Mouse (Mus musculus) bone marrow, adult 2 months (tissue): ENCODE measurements around the gene 9130409I23Rik. TPM values are rescaled to one million over a fixed set of nuclear protein-coding genes. Genes with fewer than 3 reads are reported as not detected.
A peak's percentile ranks its signal among the peaks of the same experiment; 100 is the strongest.
"Not testable (repeated sequence)": the region's sequence is repeated elsewhere in the genome, so short reads cannot be mapped to it uniquely, and the experiment has no call there.

Experiments
- H3K27ac ChIP-seq: fragments of 200-500 bp; 2 replicates; pipeline ENCODE4 v1.5.1; 2012; ENCODE audit warnings: low read depth, mild to moderate bottlenecking, control low read depth, inconsistent platforms, low read length; ENCODE audit not compliant: control insufficient read depth, poor library complexity, insufficient read depth
- H3K4me1 ChIP-seq: fragments of 200-500 bp; 2 replicates; pipeline ENCODE4 v1.6.1; 2011; ENCODE audit warnings: low read length; ENCODE audit not compliant: control insufficient read depth, insufficient read depth
- H3K4me3 ChIP-seq: fragments of 200-500 bp; replicated peaks from 2 replicates; pipeline ENCODE3; 2011; ENCODE audit warnings: mild to moderate bottlenecking, low read depth, low read length, control low read depth; ENCODE audit not compliant: control insufficient read depth
- CTCF ChIP-seq: fragments of 200-500 bp; IDR thresholded peaks from 2 replicates; pipeline ENCODE4 v1.5.1; 2011; ENCODE audit warnings: low read length, control low read depth; ENCODE audit not compliant: control insufficient read depth, insufficient read depth
- POLR2A ChIP-seq: fragments of 200-500 bp; IDR thresholded peaks from 2 replicates; pipeline ENCODE4 v1.6.1; 2011; ENCODE audit warnings: low read depth, mild to moderate bottlenecking, control low read depth, low read length, borderline replicate concordance; ENCODE audit not compliant: control insufficient read depth
- WGBS: fragments of 180-500 bp; shearing (Covaris S2); methylation state at CpG from one replicate; pipeline ENCODE4 v1.1.7; 2018; 5-methylcytosine and 5-hydroxymethylcytosine counted together
- polyA plus RNA-seq: library from polyadenylated mRNA; stranded (reverse); fragments of >200 nt; gene quantifications from 2 replicates; pipeline ENCODE4 v1.2.4, GENCODE M21; 2011; ENCODE audit warnings: low replicate concordance; ENCODE audit not compliant: missing spikeins, insufficient read depth, insufficient read length

9130409I23Rik gene
- polyA plus RNA-seq, 1 experiment = not detected

- TF ChIP-seq CTCF = no peak
- TF ChIP-seq POLR2A = peak; percentile 76
- 1% methylated on average over 22 of the region's 22 CpGs for WGBS
- no peaks in the 10 kb centered on the region for H3K4me1 ChIP-seq
- H3K27ac ChIP-seq = peak overlapping the region; percentile 55
- H3K4me3 ChIP-seq = peak overlapping the region; percentile 72
These were observed 33.8 kb upstream of the 9130409I23Rik start for GRCm38 (mm10) chr1:181017212-181017711.

- Histone ChIP-seq H3K4me3 (no peak overlapping the region), H3K27ac (no peak overlapping the region), H3K4me1 (no peaks in the 10 kb centered on the region)
- TF ChIP-seq CTCF (no peak), POLR2A (no peak)
- WGBS = 82% methylated on average over 13 of the region's 13 CpGs
These were observed 33.1 kb upstream of the 9130409I23Rik start for GRCm38 (mm10) chr1:181017890-181018420.

- 68% methylated on average over 5 of the region's 5 CpGs for WGBS
- Histone ChIP-seq H3K4me1 (no peaks in the 10 kb centered on the region), H3K27ac (no peak within 1 kb of the TSS), H3K4me3 (no peak within 1 kb of the TSS)
- TF ChIP-seq CTCF = no peak
- TF ChIP-seq POLR2A = no peak
These were observed 30.1 kb upstream of the 9130409I23Rik start, which contains the start of gene Ephx1 for GRCm38 (mm10) chr1:181020756-181021487. Ephx1 (minus strand) TSS chr1:181020904.

- TF ChIP-seq CTCF = no peak
- no peak for TF ChIP-seq POLR2A
- WGBS = 68% methylated on average over 7 of the region's 7 CpGs
- Histone ChIP-seq H3K4me1 (no peaks in the 10 kb centered on the region), H3K4me3 (no peak overlapping the region), H3K27ac (no peak overlapping the region)
These were observed 29.6 kb upstream of the 9130409I23Rik start for GRCm38 (mm10) chr1:181021488-181021865.

GRCm38 (mm10) chr1:181022265-181022664 lies 28.8 kb upstream of the 9130409I23Rik start:
- TF ChIP-seq POLR2A (no peak), CTCF (peak; percentile 80)
- Histone ChIP-seq H3K4me1 (no peaks in the 10 kb centered on the region), H3K27ac (no peak overlapping the region), H3K4me3 (no peak overlapping the region)
- 0% methylated on average over 1 of the region's 1 CpGs for WGBS

GRCm38 (mm10) chr1:181035015-181035778 lies 15.8 kb upstream of the 9130409I23Rik start:
- not testable (repeated sequence) for H3K4me1 ChIP-seq, H3K4me3 ChIP-seq, H3K27ac ChIP-seq
- WGBS = 77% methylated on average over 5 of the region's 5 CpGs

GRCm38 (mm10) chr1:181037623-181038022 lies 13.4 kb upstream of the 9130409I23Rik start:
- WGBS = 54% methylated on average over 4 of the region's 4 CpGs
- H3K4me3 ChIP-seq = no peak overlapping the region
- no peaks in the 10 kb centered on the region for H3K4me1 ChIP-seq
- no peak for TF ChIP-seq POLR2A
- no peak overlapping the region; the same call in 1 of the 2 replicates for H3K27ac ChIP-seq

- no peaks in the 10 kb centered on the region for H3K4me1 ChIP-seq
- 2% methylated on average over 4 of the region's 4 CpGs for WGBS
- TF ChIP-seq POLR2A (no peak), CTCF (peak; percentile 29; the same call in 1 of the 2 replicates)
- H3K27ac ChIP-seq = no peak overlapping the region
- no peak overlapping the region for H3K4me3 ChIP-seq
These were observed 11.4 kb upstream of the 9130409I23Rik start for GRCm38 (mm10) chr1:181039652-181040051.
